Mouse (Mus musculus) A20 (cell line): ENCODE measurements around the gene Atp5l.

Experiments used
- DNase-seq: peaks from one replicate; pipeline ENCODE4 v3.0.0-alpha.2; 2011; ENCODE audit warnings: low read depth, low spot score

The Atp5l gene

DNA sequence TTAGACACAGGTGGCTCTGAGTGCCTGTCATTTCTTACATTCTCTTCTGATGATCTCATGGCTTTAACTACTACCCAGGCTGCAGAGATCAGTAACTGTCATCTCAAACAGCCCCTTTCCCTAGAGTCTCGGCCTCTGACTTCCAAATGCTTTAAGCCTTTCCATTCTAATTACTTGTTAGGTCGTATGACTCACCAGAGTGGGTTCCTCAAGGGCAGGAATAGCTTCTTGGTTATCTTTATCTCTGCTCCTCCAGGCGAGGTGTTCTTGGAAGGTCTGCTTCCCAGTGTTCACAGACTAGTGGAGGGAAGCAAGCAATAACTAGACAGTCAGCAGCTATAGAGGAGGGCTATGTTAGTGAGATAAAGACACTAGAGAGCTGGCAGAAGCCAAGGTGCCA is 27.9 kb downstream of the Atp5l start:
- DNase-seq: no peak

DNA sequence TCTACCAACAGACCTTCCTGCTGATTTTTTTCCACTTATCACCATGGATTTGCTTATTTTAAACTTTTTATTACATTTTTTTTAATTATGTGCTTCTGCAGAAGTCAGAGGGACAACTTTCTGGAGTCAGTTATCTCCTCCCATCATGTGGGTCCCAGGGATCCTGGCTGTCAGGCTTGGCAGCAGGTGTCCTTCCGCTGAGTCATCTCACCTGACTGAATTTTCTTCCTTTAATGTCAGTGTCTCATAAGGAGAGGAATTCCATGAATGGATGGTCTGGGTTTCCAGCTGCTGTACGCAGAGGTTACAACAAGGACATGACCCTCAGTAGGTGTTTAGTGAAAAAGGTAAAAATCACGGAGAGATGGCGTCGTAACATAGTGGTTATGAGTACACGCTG is 29.3 kb downstream of the Atp5l start:
- DNase-seq: no peak

- DNase-seq: no peak
Measured at GRCm38 (mm10) chr9:44890122-44890521, 30.4 kb downstream of the Atp5l start.

GRCm38 (mm10) chr9:44888114-44888624 is 32.4 kb downstream of the Atp5l start:
- DNase-seq: peak; percentile 60

DNA sequence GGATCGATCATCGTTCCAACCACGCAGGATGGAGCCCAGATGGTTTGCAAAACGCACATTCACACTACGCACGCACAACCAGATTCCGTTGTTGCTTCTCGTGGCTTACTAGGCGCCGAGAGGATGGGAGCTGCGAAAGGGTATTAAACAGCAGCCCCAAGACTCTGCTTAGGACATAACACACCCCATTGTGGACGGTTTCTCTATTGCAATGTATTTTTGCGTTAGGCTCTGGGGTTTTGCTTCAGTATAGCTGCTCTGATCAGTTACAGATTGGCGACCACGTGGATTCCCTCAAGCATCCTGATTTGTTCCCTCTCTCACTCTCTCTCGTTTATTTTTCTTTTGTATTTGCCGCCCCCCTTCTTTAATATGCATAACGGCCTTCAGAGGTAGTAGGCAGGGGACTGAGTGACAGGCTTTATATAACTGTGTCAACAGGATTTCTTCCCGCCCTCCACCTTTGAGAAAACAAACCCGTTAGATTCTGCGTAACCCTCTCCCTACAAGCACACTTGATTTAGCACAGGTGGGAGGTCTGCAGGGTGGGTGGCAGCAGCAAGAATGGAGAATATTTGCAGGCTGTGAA is 37.5 kb downstream of the Atp5l start:
- DNase-seq: peak; percentile 77

DNA sequence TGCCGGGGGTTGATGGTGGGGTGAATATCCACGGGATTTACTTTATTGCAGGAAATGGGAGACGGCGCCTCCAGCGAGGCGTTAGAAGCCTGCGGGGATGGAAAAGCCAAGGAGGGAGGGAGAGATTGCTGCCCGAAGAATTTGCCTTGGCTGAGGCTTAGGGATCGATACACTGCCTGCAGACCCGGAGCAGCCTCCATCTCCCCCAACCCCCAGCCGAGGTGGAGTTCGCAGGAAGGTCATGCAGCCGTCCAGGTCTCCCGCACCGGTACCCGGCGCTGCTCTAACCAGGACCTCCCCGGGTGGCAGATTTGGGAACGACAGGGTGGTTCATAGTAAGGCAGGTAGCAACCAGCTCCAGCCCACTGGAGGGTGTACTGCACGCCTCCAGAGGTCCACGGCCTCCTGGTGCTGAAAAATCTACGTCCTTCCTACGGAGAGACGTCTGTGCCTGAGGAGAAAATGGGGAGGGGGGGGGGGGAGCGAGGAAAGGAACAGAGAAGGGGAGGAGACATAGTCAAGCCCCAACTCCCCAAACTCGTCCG is 38.0 kb downstream of the Atp5l start:
- DNase-seq: peak; percentile 80

DNA sequence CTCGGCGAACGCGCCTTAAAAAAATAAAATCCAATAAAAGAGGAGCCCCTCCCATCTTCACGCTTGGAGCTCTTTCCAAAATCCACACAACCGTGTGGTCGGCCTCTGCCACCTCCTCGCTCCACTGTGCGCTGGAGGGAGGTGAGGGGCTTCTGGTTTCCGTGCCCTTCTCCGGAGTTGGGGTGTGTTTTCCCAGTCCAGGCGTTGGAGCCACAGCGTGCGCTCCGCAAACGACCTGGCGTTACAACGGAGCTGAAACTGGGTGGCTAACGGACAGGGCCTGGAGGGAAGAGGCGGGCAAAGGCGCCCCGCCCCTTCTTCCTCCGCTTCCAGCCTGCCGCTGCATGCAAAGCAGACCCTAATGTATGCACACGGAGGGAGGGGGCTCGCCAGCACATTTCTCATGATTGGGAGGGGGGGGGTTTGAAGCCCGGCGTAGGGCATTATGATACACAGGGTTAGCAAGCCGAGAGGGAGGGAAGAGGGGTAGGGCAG is 38.6 kb downstream of the Atp5l start:
- DNase-seq: peak; percentile 94

GRCm38 (mm10) chr9:44881221-44881871 is 39.2 kb downstream of the Atp5l start, which contains the start of gene Kmt2a:
TSS of gene Kmt2a (minus strand) at chr9:44881296.
- DNase-seq: peak; percentile 98

GRCm38 (mm10) chr9:44880309-44881081 is 40.0 kb downstream of the Atp5l start:
- peak; percentile 60 for DNase-seq

- DNase-seq: peak; percentile 59
Measured at GRCm38 (mm10) chr9:44879694-44880271, 40.8 kb downstream of the Atp5l start.

DNA sequence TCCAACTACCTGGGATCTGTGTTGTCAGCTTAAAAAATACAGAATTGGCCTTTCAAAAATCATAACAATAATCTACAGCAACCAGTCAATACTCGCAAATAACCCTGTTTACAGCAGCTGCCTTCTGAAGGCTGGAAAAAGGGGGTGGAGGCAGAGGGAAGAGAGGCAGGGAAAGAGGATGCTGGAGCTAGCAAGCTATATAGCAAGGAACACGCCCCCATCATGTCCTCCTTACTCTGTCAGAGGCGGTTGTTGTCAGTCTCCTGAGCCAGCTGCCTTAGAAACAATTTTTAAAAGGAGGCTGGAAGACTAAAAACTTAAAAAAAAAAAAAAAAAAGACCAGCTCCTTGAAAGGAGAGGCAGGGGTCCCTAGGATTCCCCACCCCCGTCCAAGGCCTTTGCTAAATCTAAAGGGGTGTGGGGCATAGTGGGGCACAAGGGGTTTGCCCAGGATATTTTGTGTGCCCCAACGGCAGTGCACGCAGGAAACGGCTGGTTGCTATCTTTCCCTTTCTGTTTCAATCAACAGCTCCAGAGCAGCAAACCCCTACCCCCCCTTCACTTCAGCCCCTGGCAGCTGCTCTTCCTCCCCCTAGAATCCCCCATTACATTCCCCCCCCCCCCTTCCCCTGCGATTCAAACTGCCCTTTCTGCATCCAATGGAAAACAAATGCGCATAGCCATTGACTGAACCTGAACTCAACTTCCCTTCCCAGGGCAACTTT is 41.6 kb downstream of the Atp5l start:
- DNase-seq: peak; percentile 73

GRCm38 (mm10) chr9:44877686-44878085 is 42.9 kb downstream of the Atp5l start:
- no peak for DNase-seq

GRCm38 (mm10) chr9:44875476-44875875 is 45.1 kb downstream of the Atp5l start:
- no peak for DNase-seq

- no peak for DNase-seq
Measured at GRCm38 (mm10) chr9:44874198-44874597, 46.3 kb downstream of the Atp5l start.

- DNase-seq: peak; percentile 68
Measured at GRCm38 (mm10) chr9:44873665-44874064, 46.9 kb downstream of the Atp5l start.

DNA sequence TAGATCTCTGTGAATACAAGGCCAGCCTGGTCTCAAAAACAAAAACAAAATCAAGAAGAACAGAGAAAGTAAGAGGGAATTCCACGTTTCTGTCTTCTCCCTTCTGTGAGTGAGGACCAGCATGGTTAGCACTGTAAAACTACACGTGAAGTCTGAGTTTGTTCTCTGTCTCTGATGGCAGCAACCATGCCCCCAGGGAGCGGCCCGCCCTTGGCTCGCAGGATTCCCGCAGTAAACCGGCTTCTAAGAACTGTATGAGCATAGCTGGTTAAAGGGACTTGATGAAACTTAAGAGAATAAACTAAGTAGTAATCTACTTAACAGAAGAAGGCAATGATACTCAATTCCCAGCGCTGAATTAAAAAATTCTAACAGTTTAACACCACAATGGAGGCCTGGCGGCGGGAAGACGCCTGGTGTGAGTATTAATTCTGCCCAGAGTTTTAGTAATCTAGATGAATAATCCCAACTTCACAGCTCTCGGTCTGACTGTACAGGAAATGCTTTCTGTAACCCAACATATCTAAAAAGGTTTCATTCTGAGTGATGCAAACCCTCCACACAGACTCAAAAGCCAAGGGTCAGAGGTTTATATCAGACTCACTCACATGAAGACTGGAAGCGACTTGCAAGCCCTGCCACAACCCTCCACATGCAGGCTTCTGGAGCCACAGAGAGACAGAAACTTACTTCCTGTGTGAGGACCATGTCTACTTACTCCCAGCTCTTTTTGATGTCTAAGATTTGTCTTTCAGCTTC is 52.0 kb downstream of the Atp5l start:
- peak; percentile 82 for DNase-seq

DNA sequence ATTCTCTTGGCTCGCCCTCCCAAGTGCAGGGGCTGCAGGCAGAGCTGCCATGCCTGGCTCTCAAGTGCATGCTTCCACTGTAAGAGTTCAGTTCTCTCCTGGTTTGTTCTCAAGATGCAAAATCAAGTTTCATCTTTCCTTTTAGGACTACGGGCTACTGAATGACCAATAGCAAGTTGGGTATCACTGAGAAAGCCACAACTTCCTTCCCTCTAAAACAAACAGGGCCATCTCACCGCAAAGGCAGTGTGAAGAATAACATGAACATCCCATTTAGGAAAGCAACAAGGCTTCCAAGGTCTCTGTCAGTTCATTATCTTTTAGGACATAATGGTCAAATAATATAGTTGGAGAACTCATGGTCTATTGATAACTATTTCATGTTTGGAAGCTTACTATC is 52.9 kb downstream of the Atp5l start:
- peak; percentile 39 for DNase-seq

- peak; percentile 89 for DNase-seq
Measured at GRCm38 (mm10) chr9:44866501-44867240, 53.9 kb downstream of the Atp5l start.
